ENCODE assay signal across 9 mouse cellular contexts in the genomic region with DNA sequence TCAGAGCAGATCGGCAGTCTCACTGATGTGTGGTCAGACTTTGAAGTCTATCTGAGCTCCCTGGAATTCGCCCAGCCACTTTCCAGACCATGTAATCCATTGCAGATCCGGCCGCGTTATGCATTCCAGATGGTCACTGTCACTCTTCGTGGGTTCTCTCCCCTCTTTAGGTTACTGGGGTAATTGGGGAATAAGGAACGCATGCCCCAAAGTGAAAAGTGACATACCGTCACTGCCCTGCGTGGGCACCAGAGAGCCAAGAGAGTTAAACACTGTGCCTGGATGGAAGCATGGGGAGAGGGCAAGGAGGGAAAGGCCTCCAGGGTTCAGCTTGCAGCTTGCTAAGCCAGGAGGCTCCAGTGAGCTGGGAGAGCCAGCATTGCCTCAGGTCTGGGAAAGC.
A peak's percentile ranks its signal among the peaks of the same experiment; 100 is the strongest.
DNase-seq lines count a peak whose midpoint lies in the region; ATAC-seq and TF ChIP-seq lines count a peak whose summit lies in the region.
"Had no signal": no experiment of that assay in that cellular context is flagged by ENCODE, and none has a peak within 500 bp of the region (broad histone marks: within the 10 kb centered on the region; RNA-seq: fewer than 3 reads in every experiment).

No protein-coding gene starts in this region.

- WGBS in heart, embryonic 12.5 days, result 26% methylated on average over 9 of the region's 9 CpGs
- WGBS in heart, embryonic 10.5 days, result 27% methylated on average over 9 of the region's 9 CpGs
- 35% methylated on average over 9 of the region's 9 CpGs for WGBS in intestine, embryonic 15.5 days
- WGBS in stomach, postnatal 0 days, result 44% methylated on average over 9 of the region's 9 CpGs

- no peak overlapping the region for H3K4me3 ChIP-seq in heart, embryonic 12.5 days
- no peak overlapping the region for H3K4me3 ChIP-seq in heart, embryonic 10.5 days
- no peak overlapping the region for H3K4me3 ChIP-seq in intestine, embryonic 15.5 days (replicated peaks)
- H3K4me3 ChIP-seq in stomach, postnatal 0 days (ENCODE audit: low read depth, low read length), result no peak overlapping the region
- H3K4me3 ChIP-seq: megakaryocyte, embryonic 14.5 days had no signal

- H3K36me3 ChIP-seq in heart, embryonic 12.5 days, result no peaks in the 10 kb centered on the region
- no peaks in the 10 kb centered on the region for H3K36me3 ChIP-seq in heart, embryonic 10.5 days
- H3K36me3 ChIP-seq in intestine, embryonic 15.5 days, result no peaks in the 10 kb centered on the region
- H3K36me3 ChIP-seq in stomach, postnatal 0 days (ENCODE audit: control insufficient read depth, insufficient read depth, low read length), result no peaks in the 10 kb centered on the region

- H3K9ac ChIP-seq in heart, embryonic 12.5 days, result no peak overlapping the region
- no peak overlapping the region for H3K9ac ChIP-seq in intestine, embryonic 15.5 days
- no peak overlapping the region for H3K9ac ChIP-seq in stomach, postnatal 0 days (ENCODE audit: low read length)

- TF ChIP-seq CTCF in stomach, postnatal 0 days (IDR thresholded peaks at IDR 0.05; ENCODE audit: low read depth), result peak; percentile 47

- peaks cover 4% of the 10 kb centered on the region; the same call in 1 of the 2 replicates for H3K4me1 ChIP-seq in heart, embryonic 12.5 days (replicated peaks)
- H3K4me1 ChIP-seq in heart, embryonic 10.5 days, result peaks cover 10% of the 10 kb centered on the region
- H3K4me1 ChIP-seq in intestine, embryonic 15.5 days (replicated peaks), result peaks cover 4% of the 10 kb centered on the region; the same call in 1 of the 2 replicates
- no peaks in the 10 kb centered on the region; the same call in 1 of the 2 replicates for H3K4me1 ChIP-seq in stomach, postnatal 0 days (replicated peaks; ENCODE audit: control insufficient read depth, insufficient read depth)
- H3K4me1 ChIP-seq: megakaryocyte, embryonic 14.5 days had no signal

- no peak overlapping the region for H3K27ac ChIP-seq in heart, embryonic 12.5 days (ENCODE audit: poor library complexity, severe bottlenecking)
- H3K27ac ChIP-seq in heart, embryonic 10.5 days, result no peak overlapping the region
- H3K27ac ChIP-seq in intestine, embryonic 15.5 days, result 0 out of 2 replicates have a peak overlapping the region, but pooled peaks have one; percentile 32
- H3K27ac ChIP-seq in stomach, postnatal 0 days (replicated peaks), result no peak overlapping the region

- ATAC-seq in heart, embryonic 12.5 days (ENCODE audit: insufficient number of reproducible peaks, low FRiP score), result no peak
- ATAC-seq in intestine, embryonic 15.5 days, result peak; percentile 30; the same call in 1 of the 2 replicates
- no peak for ATAC-seq in stomach, postnatal 0 days (ENCODE audit: low FRiP score, low TSS enrichment)
- no peak for ATAC-seq in activated CD4-positive, CD25-positive, alpha-beta regulatory T cell, adult 4 months

- H3K27me3 ChIP-seq in heart, embryonic 12.5 days (replicated peaks), result no peaks in the 10 kb centered on the region
- no peaks in the 10 kb centered on the region for H3K27me3 ChIP-seq in heart, embryonic 10.5 days (ENCODE audit: insufficient read depth, poor library complexity, severe bottlenecking)
- H3K27me3 ChIP-seq in intestine, embryonic 15.5 days (replicated peaks), result no peaks in the 10 kb centered on the region; the same call in 1 of the 2 replicates
- no peaks in the 10 kb centered on the region for H3K27me3 ChIP-seq in stomach, postnatal 0 days (ENCODE audit: control insufficient read depth, insufficient read depth, low read length)
- H3K27me3 ChIP-seq: megakaryocyte, embryonic 14.5 days had no signal

- no peak for DNase-seq in heart, embryonic 10.5 days (ENCODE audit: low spot score)
- peak; percentile 30 for DNase-seq in right cerebral cortex, postnatal 4 days
- DNase-seq in right cerebral cortex, adult 2 months (ENCODE audit: low spot score in 2 of 2), result no peak
- DNase-seq in stomach, postnatal 0 days (ENCODE audit: low spot score), result no peak
- DNase-seq in cerebellum, postnatal 36 days, result no peak

- H3K9me3 ChIP-seq in heart, embryonic 12.5 days (replicated peaks), result no peaks in the 10 kb centered on the region
- H3K9me3 ChIP-seq in heart, embryonic 10.5 days, result no peaks in the 10 kb centered on the region
- H3K9me3 ChIP-seq in intestine, embryonic 15.5 days, result no peaks in the 10 kb centered on the region
- no peaks in the 10 kb centered on the region for H3K9me3 ChIP-seq in stomach, postnatal 0 days (ENCODE audit: control insufficient read depth, low read length)

- no peak for TF ChIP-seq EP300 in stomach, postnatal 0 days (optimal IDR thresholded peaks at IDR 0.05)

- H3K4me2 ChIP-seq in heart, embryonic 12.5 days, result peak overlapping the region; percentile 2; the same call in 1 of the 2 replicates
- no peak overlapping the region for H3K4me2 ChIP-seq in intestine, embryonic 15.5 days (replicated peaks)
- no peak overlapping the region for H3K4me2 ChIP-seq in stomach, postnatal 0 days (replicated peaks; ENCODE audit: low read depth)
